10 mouse cellular contexts compared by ENCODE assay signal in the genomic region with DNA sequence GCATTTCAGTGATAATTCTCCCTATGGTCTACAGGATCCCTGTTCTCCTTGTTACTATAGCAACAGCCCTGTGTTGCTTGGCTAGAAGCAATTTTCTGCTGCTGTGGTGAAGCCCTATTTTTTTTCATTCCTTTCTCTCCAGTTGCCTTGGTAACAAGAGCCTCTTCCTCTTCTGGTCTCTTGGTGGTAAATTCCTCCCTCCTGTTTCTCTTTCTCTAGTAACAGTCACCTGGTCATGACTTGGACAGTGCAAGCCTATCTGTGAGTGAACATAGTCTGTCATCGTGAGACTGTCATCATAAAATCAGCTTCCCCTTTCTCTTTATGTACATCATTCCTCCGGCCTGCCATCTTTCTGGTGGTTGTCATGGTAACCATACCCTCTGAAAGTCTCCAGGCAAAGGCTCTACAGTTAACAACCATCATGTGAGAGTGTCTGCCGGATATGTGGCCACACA. TPM values are rescaled to one million over a fixed set of nuclear protein-coding genes. Genes with fewer than 3 reads are reported as not detected.
DNase-seq lines count a peak whose midpoint lies in the region; ATAC-seq and TF ChIP-seq lines count a peak whose summit lies in the region.
"Had no signal": no experiment of that assay in that cellular context is flagged by ENCODE, and none has a peak within 500 bp of the region (broad histone marks: within the 10 kb centered on the region; RNA-seq: fewer than 3 reads in every experiment).

No protein-coding gene starts in this region.

- ATAC-seq in hindbrain, embryonic 16.5 days = peak; percentile 83

- H3K9me3 ChIP-seq in ES-E14 (ENCODE audit: control insufficient read depth, insufficient read depth, low read depth, low read length) = no peaks in the 10 kb centered on the region
- no peaks in the 10 kb centered on the region for H3K9me3 ChIP-seq in hindbrain, embryonic 16.5 days (ENCODE audit: control insufficient read depth, low read length)
- H3K9me3 ChIP-seq: heart, embryonic 15.5 days had no signal

- peak overlapping the region; percentile 38 for H3K4me2 ChIP-seq in hindbrain, embryonic 16.5 days (ENCODE audit: low read length)
- H3K4me2 ChIP-seq: heart, embryonic 15.5 days had no signal

- intact Hi-C loops in heart, postnatal 14 days (cut with DNase I) = no loop called here
- intact Hi-C loops in heart, postnatal 36 days (cut with DNase I) = loop anchor here (2.0 kb wide), 1 partner anchor 15 kb away; no protein-coding TSS in a partner anchor

- H3K4me3 ChIP-seq in ES-E14 (ENCODE audit: insufficient read depth in 1 of 2, low read depth in 1 of 2, low read length in 2 of 2, poor library complexity in 1 of 2, severe bottlenecking in 1 of 2) = no peak overlapping the region
- no peak overlapping the region for H3K4me3 ChIP-seq in hindbrain, embryonic 16.5 days (ENCODE audit: low read length)
- H3K4me3 ChIP-seq: heart, embryonic 15.5 days had no signal

- in situ Hi-C loops in ES-E14 (cut with MboI; ENCODE audit: low sequenced_read_pairs in 2 of 2, unreplicated experiment in 2 of 2) = no loop called here

- DNase-seq in ES-E14 (ENCODE audit: low read depth, low spot score) = no peak
- peak; percentile 67 for DNase-seq in embryo, embryonic 9.5 days (ENCODE audit: extremely low spot score)
- peak; percentile 25 for DNase-seq in naive thymus-derived CD4-positive, alpha-beta T cell, adult 2 months (ENCODE audit: low read depth)
- no peak for DNase-seq in kidney, adult 8-10 months
- no peak for DNase-seq in heart, postnatal 14 days
- no peak for DNase-seq in heart, postnatal 4 days
- DNase-seq in heart, postnatal 36 days = no peak
- DNase-seq: adrenal gland, postnatal 14 days had no signal

- H3K27ac ChIP-seq in ES-E14 (ENCODE audit: insufficient read depth, low read depth, low read length, poor library complexity, severe bottlenecking) = no peak overlapping the region
- H3K27ac ChIP-seq in hindbrain, embryonic 16.5 days (ENCODE audit: low read depth, low read length) = peak overlapping the region; percentile 89
- H3K27ac ChIP-seq: heart, embryonic 15.5 days had no signal

- peaks cover 9 to 23% of the 10 kb centered on the region in 2 experiments for H3K4me1 ChIP-seq in ES-E14 (ENCODE audit: control insufficient read depth in 2 of 2, insufficient read depth in 2 of 2, low read length in 2 of 2, poor library complexity in 1 of 2)
- peaks cover 43% of the 10 kb centered on the region for H3K4me1 ChIP-seq in hindbrain, embryonic 16.5 days (ENCODE audit: control insufficient read depth, insufficient read depth, low read depth, low read length)

- no peaks in the 10 kb centered on the region; the same call in 1 of the 2 replicates for H3K36me3 ChIP-seq in ES-E14 (ENCODE audit: control insufficient read depth, insufficient read depth, low read length, poor library complexity, severe bottlenecking)
- no peaks in the 10 kb centered on the region for H3K36me3 ChIP-seq in hindbrain, embryonic 16.5 days (ENCODE audit: control insufficient read depth, insufficient read depth, low read length)
- H3K36me3 ChIP-seq: heart, embryonic 15.5 days had no signal

- 11% methylated on average over 3 of the region's 3 CpGs for WGBS in hindbrain, embryonic 16.5 days

- no peaks in the 10 kb centered on the region for H3K27me3 ChIP-seq in hindbrain, embryonic 16.5 days (replicated peaks; ENCODE audit: control insufficient read depth, insufficient read depth, low read length)
- H3K27me3 ChIP-seq: heart, embryonic 15.5 days had no signal

- H3K9ac ChIP-seq in ES-E14 (ENCODE audit: insufficient read depth, low read depth, low read length, poor library complexity, severe bottlenecking) = no peak overlapping the region
- H3K9ac ChIP-seq in hindbrain, embryonic 16.5 days (ENCODE audit: low read depth, low read length) = no peak overlapping the region
- H3K9ac ChIP-seq: heart, embryonic 15.5 days had no signal

TF ChIP-seq in ES-E14, 5 proteins besides CTCF, POLR2A, EP300 and RAD21:
- no peak for TF ChIP-seq MAFK (IDR thresholded peaks at IDR 0.05; ENCODE audit: insufficient read depth, low read depth, low read length)
- TF ChIP-seq ZNF384 (IDR thresholded peaks at IDR 0.05; ENCODE audit: low read depth, low read length) = 0 out of 2 replicates have a peak, but pooled peaks have one; percentile 63

RNA-seq across cellular contexts. Expression of a gene that starts 2.4 kb away (rescaled TPM):
- 17.1 and 19.1 TPM in 2 replicates for total RNA-seq in ES-E14 (2012; rRNA removed)
- polyA plus RNA-seq in hindbrain, embryonic 16.5 days (2015; fragmentation: Nextera tagmentation; extraction: Ambion mirVana) = 21.4 and 21.5 TPM in 2 replicates
- total RNA-seq in heart, postnatal 14 days (2021) = 1 to 10 TPM; 5.7 to 7.0 TPM
- total RNA-seq in heart, postnatal 4 days (2021) = 1 to 10 TPM; 8.9 to 9.5 TPM
- 1 to 10 TPM; 6.0 to 7.3 TPM for total RNA-seq in heart, postnatal 36 days (2021)

RNA-seq across cellular contexts. Expression of a gene that starts 18.5 kb away (rescaled TPM):
- total RNA-seq in ES-E14 (2012; rRNA removed) = 6.8 and 7.3 TPM in 2 replicates
- 34.1 and 44.7 TPM in 2 replicates for polyA plus RNA-seq in hindbrain, embryonic 16.5 days (2015; fragmentation: Nextera tagmentation; extraction: Ambion mirVana)
- under 1 TPM; 0.32 to 0.62 TPM for total RNA-seq in heart, postnatal 14 days (2021)
- under 1 TPM; 0.14 to 0.29 TPM for total RNA-seq in heart, postnatal 4 days (2021)
- total RNA-seq in heart, postnatal 36 days (2021) = under 1 TPM; 0.14 to 0.31 TPM

RNA-seq across cellular contexts. Expression of a gene that starts 53.0 kb away (rescaled TPM):
- 3.7 and 4.3 TPM in 2 replicates for total RNA-seq in ES-E14 (2012; rRNA removed)
- polyA plus RNA-seq in hindbrain, embryonic 16.5 days (2015; fragmentation: Nextera tagmentation; extraction: Ambion mirVana) = 34.3 and 36.5 TPM in 2 replicates
- total RNA-seq in heart, postnatal 14 days (2021) = under 1 TPM in 1 of 2 experiments, not detected in 1; 0.24 TPM
- under 1 TPM; 0.14 to 0.20 TPM for total RNA-seq in heart, postnatal 4 days (2021)
- total RNA-seq in heart, postnatal 36 days (2021) = under 1 TPM in 1 of 2 experiments, not detected in 1; 0.42 TPM

Comparison
In these comparisons a context has a peak if more than half of its experiments do, and no peak if none do; other contexts are left out.
1. DNase-seq: peak in embryo, embryonic 9.5 days (single experiment) and naive thymus-derived CD4-positive, alpha-beta T cell, adult 2 months (single experiment); none in ES-E14 (single experiment), kidney, adult 8-10 months (0 of 2), heart, postnatal 14 days (0 of 2), heart, postnatal 4 days (single experiment) and heart, postnatal 36 days (0 of 2).